Mouse (Mus musculus): Measurements from ENCODE around the gene Prdm11. TPM values are rescaled to one million over a fixed set of nuclear protein-coding genes. Genes with fewer than 3 reads are reported as not detected.

Prdm11 gene
- total and polyA plus RNA-seq, 2 experiments from 2014 or later: 3.5 to 14.9 TPM

DNA sequence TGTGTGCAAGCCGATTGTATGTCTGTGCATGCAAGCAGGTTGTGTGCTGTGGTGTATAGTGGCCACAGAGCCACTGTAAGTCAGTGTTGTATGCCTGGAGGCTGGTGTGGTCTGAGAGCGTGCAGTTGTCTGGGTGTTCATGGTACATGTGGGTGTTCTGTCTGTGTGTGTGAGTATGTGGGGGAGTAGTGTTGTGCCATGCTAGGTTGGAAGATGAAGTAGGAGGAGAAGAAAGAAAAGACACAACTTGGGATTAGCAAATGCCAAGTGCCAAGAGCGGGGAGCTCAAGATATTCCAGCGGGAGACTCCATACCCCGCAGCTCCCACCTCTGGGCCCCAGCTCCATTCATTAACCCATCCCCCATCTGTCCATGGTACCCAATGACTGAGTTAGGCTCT, 38.5 kb upstream of the Prdm11 start:
- ATAC-seq (no peak), DNase-seq (ENCODE audit: low spot score) (no peak)
- H3K9ac ChIP-seq (replicated peaks; ENCODE audit: low read length): no peak overlapping the region
- peaks cover 2% of the 10 kb centered on the region; the same call in 1 of the 2 replicates for H3K4me1 ChIP-seq (ENCODE audit: insufficient read depth, low read length)
- H3K27me3 ChIP-seq (ENCODE audit: insufficient read depth, low read length): no peaks in the 10 kb centered on the region
- H3K4me2 ChIP-seq (ENCODE audit: low read depth, low read length): no peak overlapping the region
- TF ChIP-seq CTCF (IDR thresholded peaks at IDR 0.05; ENCODE audit: low read depth): no peak
- H3K36me3 ChIP-seq (ENCODE audit: insufficient read depth, low read length): no peaks in the 10 kb centered on the region
- no peak overlapping the region for H3K27ac ChIP-seq
- H3K4me3 ChIP-seq (ENCODE audit: low read length): no peak overlapping the region
- WGBS: 77% methylated on average over 5 of the region's 5 CpGs
- no peaks in the 10 kb centered on the region for H3K9me3 ChIP-seq (ENCODE audit: low read length)

DNA sequence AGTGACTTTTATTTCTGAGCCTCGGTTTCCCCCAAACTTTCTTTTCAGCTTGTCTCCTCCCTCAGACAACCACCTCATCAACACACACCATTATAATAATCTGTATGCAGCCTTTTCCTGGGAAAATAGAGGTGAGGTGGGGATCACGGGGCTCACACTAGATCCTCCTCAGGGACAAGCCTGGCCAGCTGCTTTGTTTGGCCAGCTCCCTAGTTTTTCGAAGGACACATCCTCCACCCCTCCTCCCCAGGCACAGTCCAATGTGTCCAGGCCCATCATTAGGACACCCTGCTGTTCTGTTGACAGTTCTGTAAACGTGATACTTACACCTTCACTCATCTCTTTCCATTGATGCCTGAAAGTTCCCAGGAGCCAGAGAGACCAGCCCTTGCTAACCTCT, 37.4 kb upstream of the Prdm11 start:
- H3K4me3 ChIP-seq (ENCODE audit: low read length): no peak overlapping the region
- ATAC-seq: no peak
- H3K27ac ChIP-seq: no peak overlapping the region
- TF ChIP-seq CTCF (IDR thresholded peaks at IDR 0.05; ENCODE audit: low read depth): no peak
- no peak overlapping the region for H3K4me2 ChIP-seq (ENCODE audit: low read depth, low read length)
- H3K9ac ChIP-seq (replicated peaks; ENCODE audit: low read length): no peak overlapping the region
- peaks cover 2% of the 10 kb centered on the region; the same call in 1 of the 2 replicates for H3K4me1 ChIP-seq (ENCODE audit: insufficient read depth, low read length)
- no peak for DNase-seq (ENCODE audit: low spot score)
- no peaks in the 10 kb centered on the region for H3K9me3 ChIP-seq (ENCODE audit: low read length)
- WGBS: 48% methylated on average over 4 of the region's 4 CpGs
- H3K27me3 ChIP-seq (ENCODE audit: insufficient read depth, low read length): no peaks in the 10 kb centered on the region
- H3K36me3 ChIP-seq (ENCODE audit: insufficient read depth, low read length): no peaks in the 10 kb centered on the region

GRCm38 (mm10) chr2:93082846-93083245, 36.9 kb upstream of the Prdm11 start:
- Histone ChIP-seq H3K4me3 (ENCODE audit: low read length) (no peak overlapping the region), H3K9me3 (ENCODE audit: low read length) (no peaks in the 10 kb centered on the region), H3K27me3 (ENCODE audit: insufficient read depth, low read length) (no peaks in the 10 kb centered on the region), H3K9ac (replicated peaks; ENCODE audit: low read length) (no peak overlapping the region), H3K36me3 (ENCODE audit: insufficient read depth, low read length) (no peaks in the 10 kb centered on the region), H3K4me1 (ENCODE audit: insufficient read depth, low read length) (peaks cover 2% of the 10 kb centered on the region; the same call in 1 of the 2 replicates), H3K4me2 (ENCODE audit: low read depth, low read length) (no peak overlapping the region), H3K27ac (no peak overlapping the region)
- TF ChIP-seq CTCF (IDR thresholded peaks at IDR 0.05; ENCODE audit: low read depth): no peak
- no peak for DNase-seq (ENCODE audit: low spot score)
- WGBS: 57% methylated on average over 3 of the region's 3 CpGs
- ATAC-seq: no peak

DNA sequence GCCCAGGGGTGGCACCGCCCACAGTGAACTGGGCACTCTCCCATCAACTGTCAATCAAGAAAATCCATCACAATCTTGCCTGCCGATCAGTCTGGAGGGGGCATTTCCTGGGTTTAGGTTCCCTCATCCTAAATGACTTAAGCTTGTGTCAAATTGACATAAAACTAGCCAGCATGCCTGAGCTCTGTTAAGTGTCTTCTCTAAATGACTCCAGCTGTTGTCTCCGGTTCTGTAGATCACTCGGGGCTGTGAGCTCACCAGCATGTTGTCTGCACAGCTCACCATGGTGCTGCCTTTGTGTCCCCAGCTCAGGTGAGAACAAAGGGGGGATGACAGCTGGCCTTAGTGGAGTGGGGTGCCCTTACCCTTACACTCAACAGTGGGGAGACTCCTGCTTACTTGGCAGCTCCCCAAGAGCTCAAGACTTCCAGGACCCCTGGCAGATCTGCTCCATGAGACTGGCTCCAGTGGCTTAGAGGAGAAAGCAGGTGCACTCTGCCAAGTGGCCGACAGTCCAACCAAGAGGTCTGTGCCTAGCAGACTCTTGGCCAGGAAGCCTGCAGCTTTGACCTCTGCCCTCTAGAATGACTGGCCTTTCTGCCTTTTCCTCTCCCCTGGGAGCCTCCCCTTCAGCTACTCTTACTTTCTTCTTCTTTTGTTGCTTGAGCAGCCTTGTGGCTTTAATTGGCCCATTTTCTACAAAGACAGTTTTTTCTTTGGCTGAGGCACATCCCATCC, 35.1 kb upstream of the Prdm11 start:
- Histone ChIP-seq H3K27ac (no peak overlapping the region), H3K4me1 (ENCODE audit: insufficient read depth, low read length) (peaks cover 2% of the 10 kb centered on the region; the same call in 1 of the 2 replicates), H3K27me3 (ENCODE audit: insufficient read depth, low read length) (no peaks in the 10 kb centered on the region), H3K36me3 (ENCODE audit: insufficient read depth, low read length) (no peaks in the 10 kb centered on the region), H3K9ac (replicated peaks; ENCODE audit: low read length) (no peak overlapping the region), H3K4me3 (ENCODE audit: low read length) (no peak overlapping the region), H3K4me2 (ENCODE audit: low read depth, low read length) (no peak overlapping the region), H3K9me3 (ENCODE audit: low read length) (no peaks in the 10 kb centered on the region)
- whole genome bisulfite sequencing: 52% methylated on average over 5 of the region's 5 CpGs
- no peak for TF ChIP-seq CTCF (IDR thresholded peaks at IDR 0.05; ENCODE audit: low read depth)
- ATAC-seq: no peak
- no peak for DNase-seq (ENCODE audit: low spot score)

- H3K4me3 ChIP-seq (ENCODE audit: low read length): no peak overlapping the region
- no peaks in the 10 kb centered on the region for H3K27me3 ChIP-seq (ENCODE audit: insufficient read depth, low read length)
- no peak for TF ChIP-seq CTCF (IDR thresholded peaks at IDR 0.05; ENCODE audit: low read depth)
- H3K36me3 ChIP-seq (ENCODE audit: insufficient read depth, low read length): no peaks in the 10 kb centered on the region
- no peak overlapping the region for H3K4me2 ChIP-seq (ENCODE audit: low read depth, low read length)
- WGBS: 82% methylated on average over 4 of the region's 4 CpGs
- 0 out of 2 replicates have a peak, but pooled peaks cover 2% of the 10 kb centered on the region for H3K4me1 ChIP-seq (ENCODE audit: insufficient read depth, low read length)
- DNase-seq (ENCODE audit: low spot score): no peak
- ATAC-seq: no peak
- H3K9ac ChIP-seq (replicated peaks; ENCODE audit: low read length): no peak overlapping the region
- H3K27ac ChIP-seq: no peak overlapping the region
- no peaks in the 10 kb centered on the region for H3K9me3 ChIP-seq (ENCODE audit: low read length)
Observed at GRCm38 (mm10) chr2:93079394-93079793, 33.4 kb upstream of the Prdm11 start.

DNA sequence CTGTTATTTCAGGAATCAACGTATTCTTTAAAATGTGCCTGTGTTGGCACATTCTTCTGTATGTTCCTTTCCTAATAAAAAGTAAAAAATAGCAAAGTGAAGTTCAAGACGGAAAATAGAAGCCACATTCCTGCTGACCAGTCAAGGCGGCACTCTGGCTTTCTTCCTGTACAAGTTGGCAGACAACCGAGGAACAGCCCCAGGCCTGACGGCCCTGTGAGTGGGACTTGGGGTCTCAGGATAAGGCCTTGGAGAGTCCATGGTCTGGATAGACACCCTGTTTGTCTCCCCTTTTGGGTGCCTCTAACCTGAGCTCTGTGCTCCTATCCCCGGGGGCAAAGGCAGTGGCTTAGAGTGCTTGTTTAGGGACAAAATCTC, 30.6 kb upstream of the Prdm11 start:
- no peak for TF ChIP-seq CTCF (IDR thresholded peaks at IDR 0.05; ENCODE audit: low read depth)
- H3K9ac ChIP-seq (replicated peaks; ENCODE audit: low read length): no peak overlapping the region
- no peaks in the 10 kb centered on the region for H3K9me3 ChIP-seq (ENCODE audit: low read length)
- no peaks in the 10 kb centered on the region for H3K27me3 ChIP-seq (ENCODE audit: insufficient read depth, low read length)
- peaks cover 7% of the 10 kb centered on the region; the same call in 1 of the 2 replicates for H3K4me1 ChIP-seq (ENCODE audit: insufficient read depth, low read length)
- no peak overlapping the region for H3K4me2 ChIP-seq (ENCODE audit: low read depth, low read length)
- no peak for DNase-seq (ENCODE audit: low spot score)
- H3K27ac ChIP-seq: no peak overlapping the region
- ATAC-seq: no peak
- 78% methylated on average over 6 of the region's 6 CpGs for WGBS
- H3K36me3 ChIP-seq (ENCODE audit: insufficient read depth, low read length): no peaks in the 10 kb centered on the region
- H3K4me3 ChIP-seq (ENCODE audit: low read length): no peak overlapping the region

Data from hindbrain, postnatal 0 days (tissue).